14 mouse cellular contexts compared by ENCODE assay signal in genomic region chr4:152187142-152187541, GRCm38 (mm10). TPM values are rescaled to one million over a fixed set of nuclear protein-coding genes. Genes with fewer than 3 reads are reported as not detected.
DNase-seq lines count a peak whose midpoint lies in the region; ATAC-seq and TF ChIP-seq lines count a peak whose summit lies in the region.
"Had no signal": no experiment of that assay in that cellular context is flagged by ENCODE, and none has a peak within 500 bp of the region (broad histone marks: within the 10 kb centered on the region; RNA-seq: fewer than 3 reads in every experiment).

No protein-coding gene starts in this region.

- no peak overlapping the region for H3K9ac ChIP-seq in kidney, postnatal 0 days (ENCODE audit: low read depth, low read length)
- H3K9ac ChIP-seq in ES-E14 (ENCODE audit: insufficient read depth, low read depth, low read length, poor library complexity, severe bottlenecking): peak overlapping the region; percentile 28; the same call in 1 of the 2 replicates
- no peak overlapping the region for H3K9ac ChIP-seq in limb, embryonic 13.5 days

- no peak for TF ChIP-seq POLR2A in bone marrow macrophage, adult 2 months (IDR thresholded peaks at IDR 0.05; ENCODE audit: borderline replicate concordance, low read depth, low read length)

- peaks cover 18% of the 10 kb centered on the region; the same call in 1 of the 2 replicates for H3K4me1 ChIP-seq in kidney, postnatal 0 days (replicated peaks; ENCODE audit: insufficient read depth, low read length)
- H3K4me1 ChIP-seq in ES-E14 (ENCODE audit: control insufficient read depth in 2 of 2, insufficient read depth in 2 of 2, low read length in 2 of 2, poor library complexity in 1 of 2): peaks cover 1 to 16% of the 10 kb centered on the region in 2 experiments
- H3K4me1 ChIP-seq in bone marrow macrophage, adult 2 months (ENCODE audit: control insufficient read depth, insufficient read depth, low read length): peaks cover 61% of the 10 kb centered on the region
- peaks cover 44% of the 10 kb centered on the region for H3K4me1 ChIP-seq in limb, embryonic 13.5 days

- DNase-seq in kidney, postnatal 0 days (ENCODE audit: low spot score): no peak
- no peak for DNase-seq in kidney, postnatal 25 days
- no peak for DNase-seq in ES-E14 (ENCODE audit: low read depth, low spot score)
- DNase-seq in testis, postnatal 14 days (ENCODE audit: low spot score): no peak
- DNase-seq in cerebellum, adult 18-20 months: no peak
- no peak for DNase-seq in T-cell, adult 2 months (ENCODE audit: low spot score)
- DNase-seq: adrenal gland, adult 8-10 months; cerebellum, adult 11-12 months had no signal

- no peaks in the 10 kb centered on the region for H3K36me3 ChIP-seq in kidney, postnatal 0 days (ENCODE audit: insufficient read depth, low read length)
- H3K36me3 ChIP-seq in ES-E14 (ENCODE audit: control insufficient read depth, insufficient read depth, low read length, poor library complexity, severe bottlenecking): no peaks in the 10 kb centered on the region; the same call in 1 of the 2 replicates
- no peaks in the 10 kb centered on the region for H3K36me3 ChIP-seq in limb, embryonic 13.5 days

- no peak overlapping the region for H3K4me3 ChIP-seq in kidney, postnatal 0 days (replicated peaks; ENCODE audit: low read depth, low read length)
- no peak overlapping the region for H3K4me3 ChIP-seq in ES-E14 (ENCODE audit: insufficient read depth in 1 of 2, low read depth in 1 of 2, low read length in 2 of 2, poor library complexity in 1 of 2, severe bottlenecking in 1 of 2)
- no peak overlapping the region for H3K4me3 ChIP-seq in bone marrow macrophage, adult 2 months (ENCODE audit: insufficient read depth, low read length)
- no peak overlapping the region for H3K4me3 ChIP-seq in limb, embryonic 13.5 days

- H3K4me2 ChIP-seq in kidney, postnatal 0 days (ENCODE audit: low read length): 0 out of 2 replicates have a peak overlapping the region, but pooled peaks have one; percentile 19
- H3K4me2 ChIP-seq in limb, embryonic 13.5 days (replicated peaks): peak overlapping the region; percentile 68; the same call in 1 of the 2 replicates

- 71% methylated on average over 9 of the region's 9 CpGs for WGBS in kidney, postnatal 0 days
- 84% methylated on average over 9 of the region's 9 CpGs for WGBS in limb, embryonic 13.5 days

- in situ Hi-C loops in ES-E14 (cut with MboI; ENCODE audit: low sequenced_read_pairs in 2 of 2, unreplicated experiment in 2 of 2): no loop called here

- ATAC-seq in kidney, postnatal 0 days (replicated peaks; ENCODE audit: low FRiP score, low read depth): no peak
- ATAC-seq in limb, embryonic 13.5 days (ENCODE audit: low FRiP score, low read depth): no peak

- H3K27ac ChIP-seq in kidney, postnatal 0 days: no peak overlapping the region
- H3K27ac ChIP-seq in ES-E14 (ENCODE audit: insufficient read depth, low read depth, low read length, poor library complexity, severe bottlenecking): no peak overlapping the region
- H3K27ac ChIP-seq in bone marrow macrophage, adult 2 months (ENCODE audit: insufficient read depth, low read depth, low read length): 0 out of 2 replicates have a peak overlapping the region, but pooled peaks have one; percentile 16
- H3K27ac ChIP-seq in limb, embryonic 13.5 days: peak overlapping the region; percentile 28; the same call in 1 of the 2 replicates

- H3K9me3 ChIP-seq in kidney, postnatal 0 days (replicated peaks; ENCODE audit: low read length): no peaks in the 10 kb centered on the region
- no peaks in the 10 kb centered on the region for H3K9me3 ChIP-seq in ES-E14 (ENCODE audit: control insufficient read depth, insufficient read depth, low read depth, low read length)
- no peaks in the 10 kb centered on the region for H3K9me3 ChIP-seq in limb, embryonic 13.5 days

- TF ChIP-seq CTCF in kidney, postnatal 0 days (IDR thresholded peaks at IDR 0.05; ENCODE audit: low read depth): no peak
- TF ChIP-seq CTCF in bone marrow macrophage, adult 2 months (IDR thresholded peaks at IDR 0.05; ENCODE audit: low read depth, low read length): no peak

- H3K27me3 ChIP-seq in kidney, postnatal 0 days (ENCODE audit: insufficient read depth, low read length): no peaks in the 10 kb centered on the region
- H3K27me3 ChIP-seq in limb, embryonic 13.5 days: no peaks in the 10 kb centered on the region

TF ChIP-seq in ES-E14, 5 proteins besides CTCF, POLR2A, EP300 and RAD21:
- TF ChIP-seq HCFC1 (IDR thresholded peaks at IDR 0.05; ENCODE audit: borderline replicate concordance, insufficient read depth, low read length) (no peak), ZC3H11A (IDR thresholded peaks at IDR 0.05; ENCODE audit: borderline replicate concordance, low read depth, low read length) (no peak), MAFK (IDR thresholded peaks at IDR 0.05; ENCODE audit: insufficient read depth, low read depth, low read length) (no peak), CHD2 (IDR thresholded peaks at IDR 0.05; ENCODE audit: low read depth, low read length) (no peak), ZNF384 (IDR thresholded peaks at IDR 0.05; ENCODE audit: low read depth, low read length) (no peak)

RNA-seq across cellular contexts. Expression of gene Acot7, which starts 9.2 kb away (rescaled TPM):
- 56.4 and 63.5 TPM in 2 replicates for polyA plus RNA-seq in kidney, postnatal 0 days (2015; fragmentation: Nextera tagmentation; extraction: Ambion mirVana)
- 38.8 and 51.9 TPM in 2 replicates for total RNA-seq in ES-E14 (2012; rRNA removed)
- polyA plus RNA-seq in bone marrow macrophage, adult 2 months (2012; ENCODE audit: insufficient read depth, insufficient read length, missing spikeins): 39.0 and 46.2 TPM in 2 replicates
- polyA plus RNA-seq in limb, embryonic 13.5 days (2015; fragmentation: Nextera tagmentation; extraction: Ambion mirVana): 49.0 and 53.2 TPM in 2 replicates

RNA-seq across cellular contexts. Expression of gene Hes2, which starts 28.5 kb away (rescaled TPM):
- 0.41 and 0.78 TPM in 2 replicates for polyA plus RNA-seq in kidney, postnatal 0 days (2015; fragmentation: Nextera tagmentation; extraction: Ambion mirVana)
- total RNA-seq in ES-E14 (2012; rRNA removed): 0.32 and 0.58 TPM in 2 replicates
- polyA plus RNA-seq in bone marrow macrophage, adult 2 months (2012; ENCODE audit: insufficient read depth, insufficient read length, missing spikeins): not detected in 2 replicates
- not detected in 2 replicates for polyA plus RNA-seq in limb, embryonic 13.5 days (2015; fragmentation: Nextera tagmentation; extraction: Ambion mirVana)
- total RNA-seq: adrenal gland, adult 8-10 months; layer of hippocampus, adult 8-10 months; monocyte, adult 5-6 weeks had no signal
- polyA plus RNA-seq: hindbrain, embryonic 14.5 days; limb, embryonic 11.5 days had no signal

RNA-seq across cellular contexts. Expression of gene Espn, which starts 35.0 kb away (rescaled TPM):
- polyA plus RNA-seq in kidney, postnatal 0 days (2015; fragmentation: Nextera tagmentation; extraction: Ambion mirVana): 32.9 and 35.0 TPM in 2 replicates
- 5.6 and 6.6 TPM in 2 replicates for total RNA-seq in ES-E14 (2012; rRNA removed)
- 0.44 and 0.97 TPM in 2 replicates for polyA plus RNA-seq in bone marrow macrophage, adult 2 months (2012; ENCODE audit: insufficient read depth, insufficient read length, missing spikeins)
- 0.88 and 1.5 TPM in 2 replicates for polyA plus RNA-seq in limb, embryonic 13.5 days (2015; fragmentation: Nextera tagmentation; extraction: Ambion mirVana)

Comparison
In these comparisons a context has a peak if more than half of its experiments do, and no peak if none do; other contexts are left out.
1. H3K27ac ChIP-seq: peak in bone marrow macrophage, adult 2 months (single experiment) and limb, embryonic 13.5 days (single experiment); none in kidney, postnatal 0 days (single experiment) and ES-E14 (single experiment).
2. RNA of gene Espn, which starts 35.0 kb away (polyA plus RNA-seq): 32.9 to 35.0 TPM in kidney, postnatal 0 days; 0.88 to 1.5 TPM in limb, embryonic 13.5 days and 0.44 to 0.97 TPM in bone marrow macrophage, adult 2 months; every median in the first group is over 10 times any median in the second.